Mouse (Mus musculus): ENCODE data around the gene Eml2.
A peak's percentile ranks its signal among the peaks of the same experiment; 100 is the strongest.

Gene Eml2

DNA sequence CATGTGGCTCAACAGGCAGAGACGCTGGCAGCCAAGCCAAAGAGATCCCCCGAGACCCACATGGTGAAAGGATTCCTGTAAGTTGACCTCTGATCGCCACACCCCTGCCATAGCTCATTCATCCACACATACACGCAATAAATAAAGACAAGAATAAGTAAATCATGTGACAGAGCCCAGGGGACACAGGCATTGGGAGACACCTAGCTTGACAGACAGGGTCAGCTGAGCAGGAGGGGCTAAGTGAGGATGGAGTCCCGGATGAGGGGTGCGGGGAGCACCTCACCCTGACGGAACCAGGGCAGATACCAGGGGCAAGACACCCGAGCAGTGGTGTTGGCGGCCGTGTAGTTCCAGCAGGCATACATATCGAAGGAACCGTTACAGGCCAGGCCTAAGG, 12.5 kb upstream of the Eml2 start:
- no peak for DNase-seq

DNA sequence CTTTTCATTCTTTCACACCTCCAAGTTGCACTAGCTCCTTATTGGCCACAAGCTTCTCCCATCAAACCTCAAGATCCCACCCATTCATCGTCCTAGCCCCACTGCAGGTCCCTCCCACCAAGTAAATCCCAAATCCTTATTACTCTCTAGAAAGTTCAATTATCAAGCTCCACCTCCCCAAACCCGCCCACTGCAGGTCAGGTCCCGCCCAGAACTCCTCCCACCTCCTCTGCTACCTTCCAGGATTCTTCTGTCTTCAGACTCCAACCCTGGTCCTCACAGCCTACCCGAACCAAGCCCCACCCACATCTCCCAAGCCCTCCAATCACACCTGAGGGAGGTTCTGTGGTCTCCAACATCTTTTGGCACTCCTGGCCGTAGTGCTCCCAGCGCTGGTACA, 12.0 kb upstream of the Eml2 start:
- no peak for DNase-seq

DNA sequence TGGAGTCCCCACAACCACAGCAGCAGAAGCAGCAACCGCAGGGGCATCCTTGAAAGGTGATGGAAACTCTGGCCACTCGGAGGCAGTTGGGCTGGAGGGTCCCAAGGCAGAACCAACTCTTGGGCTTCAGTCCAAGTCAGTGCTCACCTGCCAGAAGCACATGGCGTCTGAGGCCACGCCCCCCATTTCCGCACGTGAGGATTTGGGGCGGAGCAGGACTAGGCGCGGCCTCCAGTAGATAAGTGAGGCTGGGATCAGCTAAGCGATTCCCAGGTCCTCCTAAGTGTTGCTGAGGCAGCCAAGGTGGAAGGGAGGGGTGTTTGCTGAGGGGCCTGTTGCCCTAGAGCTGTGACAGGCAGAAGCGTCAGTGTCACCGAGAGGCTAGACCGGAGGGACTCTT, 11.2 kb upstream of the Eml2 start:
- DNase-seq = peak; percentile 36

DNA sequence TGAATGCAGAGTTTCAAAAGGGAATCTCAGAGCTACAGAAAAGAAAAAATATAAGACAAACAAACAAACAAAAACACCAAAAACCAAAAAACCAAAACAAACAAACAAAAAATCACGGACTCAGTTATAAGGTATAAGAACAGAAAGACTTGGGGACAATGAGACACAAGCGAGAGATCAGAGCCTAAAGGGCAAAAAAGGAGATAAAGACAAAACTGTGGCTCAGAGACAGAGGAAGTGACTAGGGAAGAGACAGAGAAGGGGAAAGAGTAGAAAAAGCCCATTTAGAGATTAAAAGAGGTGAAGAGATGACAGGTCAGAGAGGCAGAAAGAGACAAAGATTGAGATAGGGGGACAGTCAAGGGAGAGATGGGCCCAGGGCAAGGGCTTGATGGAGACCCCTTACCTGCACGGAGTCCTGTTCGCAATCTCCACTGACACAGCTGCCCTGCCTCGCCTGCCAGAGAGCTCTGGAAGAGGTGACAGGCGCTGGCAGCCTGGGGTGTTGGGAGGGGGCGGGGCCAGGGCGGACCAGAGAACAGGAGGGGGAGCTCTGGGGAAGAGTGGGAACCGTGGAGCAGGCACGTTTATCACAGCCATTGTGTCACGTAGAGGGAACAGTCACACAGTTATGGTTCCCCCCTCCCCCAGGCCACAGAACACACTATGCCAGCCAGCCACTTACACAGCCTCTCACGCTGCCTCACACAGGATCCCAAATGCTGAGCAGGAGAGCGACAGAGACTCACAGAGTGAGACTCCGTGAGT, 10.4 kb upstream of the Eml2 start, which contains the start of gene Gipr:
Gene Gipr (minus strand): TSS at position 472 of the 768 bp plus-strand sequence.
- no peak for DNase-seq

DNA sequence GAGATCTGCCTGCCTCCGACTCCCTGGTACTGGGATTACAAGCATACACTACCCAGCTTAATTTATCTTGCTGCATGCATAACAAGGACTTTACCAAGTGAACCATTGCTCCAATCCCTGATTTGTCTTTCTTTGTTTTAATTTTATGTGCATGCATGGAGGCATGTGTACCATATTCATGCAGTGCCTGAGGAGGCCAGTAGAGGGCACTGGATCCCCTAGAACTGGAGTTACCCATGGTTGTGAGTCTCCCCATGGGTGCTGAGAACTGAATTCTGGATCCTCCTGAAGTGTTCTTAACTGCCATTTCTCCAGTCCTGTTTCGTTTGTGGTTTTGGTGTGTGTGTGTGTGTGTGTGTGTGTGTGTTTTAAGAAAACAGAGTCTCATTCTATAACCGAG, 9.2 kb upstream of the Eml2 start:
- DNase-seq = no peak

DNA sequence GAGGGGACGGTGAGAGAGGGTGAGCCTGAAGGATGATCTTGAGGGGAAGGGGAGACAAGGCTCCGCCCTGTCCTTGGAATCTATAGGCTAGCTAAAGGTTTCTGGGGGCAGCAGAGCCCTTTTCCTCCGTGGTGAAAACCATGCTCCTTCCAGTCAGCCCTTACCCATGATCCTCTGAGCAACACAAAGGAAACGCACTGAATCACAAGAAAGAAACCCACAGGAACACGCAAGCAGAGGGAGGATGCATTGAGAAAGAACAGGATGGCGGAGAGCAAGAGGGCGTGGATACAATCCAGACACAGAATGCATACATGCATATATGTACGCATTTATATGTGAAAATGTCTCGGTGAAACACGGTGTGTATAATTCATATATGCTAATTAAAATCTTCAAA, 6.7 kb upstream of the Eml2 start:
- no peak for DNase-seq

DNA sequence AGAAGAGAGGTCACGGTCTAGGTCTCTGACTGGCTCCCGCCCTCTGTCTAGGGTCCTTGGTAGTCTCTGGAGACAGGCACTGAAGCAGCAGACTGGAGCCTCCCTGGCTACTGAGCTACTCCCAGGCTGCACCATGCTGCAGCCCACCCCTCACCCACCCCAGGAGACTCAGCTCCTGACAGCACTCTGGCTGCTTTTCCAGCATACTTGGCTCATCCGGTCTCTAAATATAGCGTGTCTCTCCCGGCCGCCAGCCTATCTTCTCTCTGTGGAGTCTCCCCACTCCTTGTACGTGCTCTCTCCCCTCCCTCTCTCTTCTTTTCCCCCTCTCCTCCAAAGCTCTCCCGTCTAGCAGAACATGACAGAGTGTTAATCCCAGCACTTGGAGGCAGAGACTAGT, 6.1 kb upstream of the Eml2 start:
- DNase-seq = no peak

DNA sequence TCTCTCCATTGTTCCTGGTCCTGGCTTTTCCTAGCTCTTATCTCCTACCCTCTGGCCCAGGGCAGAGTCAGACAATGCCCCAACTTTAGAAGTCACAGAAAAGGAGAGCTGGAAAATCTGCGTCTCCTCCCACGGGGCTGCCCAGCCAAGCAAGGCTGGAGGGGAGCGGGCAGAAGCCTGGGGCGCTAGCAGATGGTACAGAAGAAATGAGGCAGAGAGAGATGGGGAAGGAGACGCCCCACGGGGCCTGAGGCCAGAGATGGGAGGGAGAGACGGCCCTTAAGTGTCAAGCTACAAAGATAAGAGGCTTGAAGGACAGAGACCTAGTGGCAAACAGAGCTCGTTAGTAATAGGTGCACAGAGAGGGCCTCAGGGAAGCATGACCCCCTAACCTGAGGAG, 4.4 kb upstream of the Eml2 start:
- no peak for DNase-seq

DNA sequence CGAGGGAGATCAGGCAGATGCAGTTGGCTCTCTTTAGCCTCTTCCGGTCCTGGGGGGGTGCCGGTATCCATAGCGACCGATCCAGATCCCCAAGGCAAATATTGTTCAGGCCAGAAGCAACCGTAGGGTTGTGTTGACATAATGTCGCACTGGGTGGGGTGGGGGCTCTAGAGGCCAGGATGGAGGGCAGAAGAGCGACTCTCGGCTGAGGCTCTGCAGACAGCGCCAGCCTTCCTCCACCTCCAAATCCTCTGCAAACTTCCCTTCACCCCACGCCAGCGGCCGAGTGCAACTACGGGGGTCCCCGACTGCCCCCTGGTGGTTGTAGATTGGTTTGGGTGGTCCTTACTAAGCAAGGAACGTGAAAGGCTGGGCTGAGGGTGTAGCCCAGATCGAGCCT, 3.3 kb upstream of the Eml2 start:
- DNase-seq = peak; percentile 89

DNA sequence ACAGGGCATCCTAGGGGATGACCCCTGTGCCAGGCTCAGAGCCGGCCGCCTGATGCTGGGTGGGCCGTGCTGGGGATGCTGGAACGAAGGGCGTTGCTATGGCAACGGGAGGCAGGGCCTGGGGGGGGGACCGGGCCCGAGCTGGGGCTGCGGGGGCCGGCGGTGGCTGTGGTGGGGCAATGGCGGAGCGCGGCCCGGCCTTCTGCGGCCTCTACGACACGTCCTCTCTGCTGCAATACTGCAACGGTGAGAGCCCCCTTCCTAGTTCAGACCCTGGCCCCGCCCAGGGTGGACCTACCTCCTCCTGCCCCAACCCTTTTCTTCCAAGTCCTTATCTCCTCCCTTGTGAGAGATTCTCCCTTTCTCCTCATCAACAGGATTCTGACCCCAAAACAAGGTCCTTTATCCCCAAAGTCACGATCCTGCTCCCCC, 311 bp downstream of the Eml2 start:
- no peak for DNase-seq

DNA sequence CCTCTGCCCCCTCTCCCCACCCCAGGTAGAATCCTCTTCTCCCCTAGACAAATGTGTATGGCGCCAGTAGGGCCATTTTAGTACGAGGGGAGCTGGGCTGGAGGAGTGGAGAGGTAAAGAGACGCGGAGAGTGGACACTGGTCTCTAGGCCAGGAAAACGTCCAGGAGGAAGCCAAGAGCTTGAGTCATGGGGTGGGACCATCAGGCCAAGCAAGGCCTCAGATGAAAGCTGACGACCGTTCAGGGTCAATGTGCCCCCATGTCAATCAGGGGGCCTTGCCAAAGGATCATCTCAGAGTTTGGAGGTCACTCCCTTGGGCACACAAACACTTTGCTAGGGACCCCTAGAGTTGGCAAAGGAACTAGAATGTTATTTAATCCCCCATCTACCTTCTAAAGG, 995 bp downstream of the Eml2 start:
- no peak for DNase-seq

DNA sequence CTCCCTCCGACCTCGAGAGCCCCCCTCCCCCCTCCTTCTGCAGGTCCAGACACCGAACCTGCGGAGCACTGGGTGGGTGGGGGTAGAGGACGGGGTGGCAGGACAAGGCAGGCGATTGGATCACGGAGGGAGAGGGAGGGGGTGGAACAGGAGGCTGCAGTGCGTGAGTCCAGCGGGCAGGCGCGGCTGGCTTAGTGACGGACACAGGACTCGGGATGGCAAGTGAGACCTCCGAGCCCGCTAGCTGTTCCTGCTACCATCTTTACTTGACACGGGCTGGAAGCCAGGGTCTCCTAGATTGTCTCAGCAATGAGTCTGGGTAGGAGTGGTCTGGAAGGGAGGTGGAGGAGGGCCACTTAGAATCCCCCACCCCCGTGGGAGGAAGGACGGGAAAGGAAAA, 1.8 kb downstream of the Eml2 start:
- no peak for DNase-seq

DNA sequence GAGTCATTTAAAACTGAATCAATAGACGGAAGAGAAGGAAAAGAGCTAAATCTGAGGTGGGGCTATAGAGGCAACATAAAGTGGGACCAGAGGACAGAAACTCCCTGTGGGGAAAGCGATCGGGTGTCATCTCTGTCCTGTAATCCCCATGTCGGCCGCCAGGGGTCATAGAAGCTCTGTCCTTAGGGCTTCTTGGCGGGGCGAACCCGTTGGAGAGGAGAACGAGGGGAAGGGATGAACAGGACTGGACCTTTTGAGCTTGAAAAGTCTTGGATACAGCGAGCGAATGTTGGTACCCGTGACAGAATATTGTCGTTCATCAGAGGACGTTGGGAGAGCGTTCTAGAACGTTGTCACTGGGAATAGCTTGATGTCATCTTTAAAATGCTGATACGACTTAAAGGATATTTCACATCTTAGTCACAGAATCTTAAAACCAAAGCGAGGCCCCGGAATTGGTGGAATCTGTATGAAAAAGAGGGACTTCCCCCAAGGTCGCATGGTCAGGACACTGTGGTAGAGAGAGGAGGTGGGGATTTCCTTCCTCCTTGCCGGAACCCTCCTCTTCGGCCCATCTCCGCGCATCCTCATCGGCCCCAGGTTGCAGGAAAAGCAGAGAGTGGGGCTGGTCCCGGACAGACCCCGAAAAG, 2.3 kb downstream of the Eml2 start:
- DNase-seq = peak; percentile 84

DNA sequence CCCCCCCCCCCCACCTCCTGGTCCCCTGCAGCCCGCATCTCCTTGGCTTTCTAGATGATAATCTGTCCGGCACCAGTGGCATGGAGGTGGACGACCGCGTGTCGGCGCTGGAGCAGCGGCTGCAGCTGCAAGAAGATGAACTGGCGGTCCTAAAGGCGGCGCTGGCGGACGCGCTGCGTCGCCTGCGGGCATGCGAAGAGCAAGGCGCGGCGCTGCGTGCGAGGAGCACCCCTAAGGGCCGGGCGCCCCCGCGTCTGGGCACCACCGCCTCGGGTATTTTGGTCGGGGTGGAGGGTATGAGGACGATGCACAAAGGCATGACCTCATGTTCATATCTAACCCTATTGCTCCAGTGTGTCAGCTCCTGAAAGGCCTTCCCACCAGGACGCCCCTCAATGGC, 3.0 kb downstream of the Eml2 start:
- DNase-seq = peak; percentile 60

DNA sequence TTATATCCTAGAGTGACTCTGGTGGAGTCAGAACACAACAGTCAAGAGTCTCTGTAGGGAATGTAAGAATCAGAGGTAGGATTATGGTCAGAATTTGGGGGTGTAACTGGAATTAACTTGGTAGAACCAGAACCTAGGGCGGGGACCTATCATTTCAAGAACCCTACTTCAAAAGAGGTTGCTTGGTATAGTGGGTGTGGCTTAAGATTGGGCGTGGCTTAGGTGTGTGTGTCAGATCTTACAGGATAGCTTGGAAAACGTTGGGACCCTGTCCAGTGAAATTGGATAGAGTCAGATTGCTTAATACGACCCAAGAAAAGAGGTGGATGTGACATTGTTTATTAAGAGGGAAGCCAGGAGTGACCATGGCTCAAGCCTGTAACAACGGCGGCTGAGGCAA, 3.7 kb downstream of the Eml2 start:
- DNase-seq = no peak

DNA sequence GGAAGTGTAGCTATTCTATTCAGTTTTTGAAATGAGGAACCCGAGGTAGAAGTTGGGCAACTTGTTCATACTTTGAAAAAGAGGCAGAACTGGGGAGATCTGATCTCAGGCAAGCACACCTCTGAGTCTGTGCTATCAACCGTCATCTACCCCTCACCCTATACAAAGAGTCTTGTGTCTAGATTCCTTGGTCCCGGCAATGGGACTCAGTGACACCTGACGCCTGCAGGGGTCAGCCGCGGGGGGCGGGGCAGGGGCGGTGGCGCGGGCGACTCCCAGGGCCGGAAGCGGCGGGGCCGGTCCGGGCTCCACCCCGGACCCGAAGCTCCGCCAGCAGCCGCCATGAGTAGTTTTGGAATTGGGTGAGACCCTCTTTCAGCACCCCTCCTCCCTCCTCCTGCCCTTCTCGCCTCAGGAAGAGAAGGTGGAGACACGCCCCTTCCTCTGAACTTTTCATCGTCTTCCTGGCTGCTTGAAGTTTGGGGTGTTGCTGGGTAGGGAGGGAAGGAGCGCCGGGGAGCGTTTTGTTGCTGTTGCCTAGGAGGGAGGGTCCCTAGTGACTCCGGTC, 4.7 kb downstream of the Eml2 start:
- DNase-seq = peak; percentile 64

DNA sequence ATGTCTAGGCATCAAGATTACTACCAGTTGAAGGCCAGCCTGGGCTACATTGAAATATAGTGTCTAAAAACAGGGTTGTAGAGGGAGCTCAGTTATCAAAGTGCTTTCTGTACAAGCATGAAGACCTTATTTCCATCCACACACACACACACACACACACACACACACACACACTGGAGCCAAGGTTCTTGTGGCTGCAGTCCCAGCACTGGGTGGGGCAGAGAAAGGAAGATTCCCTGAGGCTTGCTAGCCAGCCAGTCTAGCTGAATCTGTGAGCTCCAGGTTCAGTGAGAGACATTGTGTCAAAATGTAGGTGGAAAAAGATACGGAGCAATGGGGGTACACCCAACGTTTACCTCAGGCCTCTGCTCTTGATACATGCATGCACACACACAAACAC, 8.0 kb downstream of the Eml2 start:
- DNase-seq = no peak

DNA sequence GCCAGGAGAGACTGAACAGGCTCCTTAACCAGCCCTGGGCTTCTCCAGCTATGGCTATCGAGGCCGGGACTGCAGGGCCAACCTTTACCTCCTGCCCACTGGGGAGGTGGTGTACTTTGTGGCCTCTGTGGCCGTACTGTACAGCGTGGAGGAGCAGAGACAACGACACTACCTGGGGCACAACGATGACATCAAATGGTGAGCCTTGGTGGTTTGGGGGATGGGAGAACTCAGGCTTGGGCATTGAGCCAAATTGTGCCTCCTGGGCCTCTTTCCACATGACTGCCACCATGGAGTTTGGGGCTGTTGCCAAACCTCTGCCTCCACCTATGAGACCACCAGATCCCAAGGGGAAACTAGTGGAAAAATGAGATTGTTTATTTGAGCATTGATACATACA, 8.5 kb downstream of the Eml2 start:
- no peak for DNase-seq

DNA sequence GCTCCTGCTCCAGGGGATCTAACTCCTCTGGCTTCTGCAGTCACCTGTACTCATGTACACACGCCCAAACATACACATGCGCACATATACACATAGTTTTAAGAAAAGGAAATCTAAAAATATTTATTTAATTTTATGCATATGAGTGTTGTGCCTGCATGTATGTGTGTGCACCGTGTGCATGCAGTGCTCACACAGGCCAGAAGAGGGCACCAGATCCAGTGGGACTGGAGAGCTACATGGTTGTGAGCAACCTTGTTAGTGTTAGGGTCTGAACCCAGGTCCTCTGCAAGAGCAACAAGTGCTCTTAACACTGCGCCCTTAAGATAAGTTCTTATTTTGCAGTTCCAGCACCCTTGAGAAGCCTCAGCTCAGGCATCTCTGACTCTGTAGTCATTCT, 18.5 kb downstream of the Eml2 start:
- no peak for DNase-seq

DNA sequence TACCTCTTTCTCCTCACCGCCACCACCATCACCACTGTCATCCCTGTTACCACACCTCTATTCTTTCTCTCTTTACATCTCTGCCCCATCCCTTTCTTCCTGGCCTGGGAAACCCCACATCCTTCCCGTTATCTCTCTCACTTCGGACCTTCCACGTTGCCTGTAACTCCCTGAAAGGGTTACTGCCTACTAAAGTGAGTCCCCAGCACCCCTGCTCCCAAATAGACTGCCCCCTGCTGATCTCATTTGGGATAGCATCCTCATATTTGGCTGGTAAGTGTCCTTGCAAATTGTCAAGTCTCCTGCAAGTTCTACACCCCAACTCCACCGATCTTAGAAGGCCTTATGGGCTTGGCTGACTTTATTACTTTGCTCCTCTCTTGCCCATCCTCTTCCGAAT, 20.5 kb downstream of the Eml2 start:
- peak; percentile 51 for DNase-seq

DNA sequence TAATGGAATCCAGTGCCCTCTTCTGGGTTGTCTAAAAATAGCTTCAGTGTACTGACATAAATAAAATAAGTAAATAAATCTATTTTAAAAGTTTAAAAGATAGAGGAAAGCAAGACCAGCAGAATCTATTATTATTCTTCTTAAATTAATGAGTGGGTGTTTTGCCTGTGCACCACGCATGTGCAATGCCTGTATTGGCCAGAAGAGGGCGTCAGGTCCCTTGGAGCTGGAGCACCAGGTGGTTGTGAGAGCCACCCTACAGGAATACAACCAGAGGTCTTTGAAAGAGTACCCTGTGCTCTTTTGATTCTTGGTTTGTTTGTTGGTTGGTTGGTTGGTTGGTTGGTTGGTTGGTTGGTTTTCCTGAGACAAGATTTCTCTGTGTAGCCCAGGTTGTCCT, 21.8 kb downstream of the Eml2 start:
- peak; percentile 49 for DNase-seq

DNA sequence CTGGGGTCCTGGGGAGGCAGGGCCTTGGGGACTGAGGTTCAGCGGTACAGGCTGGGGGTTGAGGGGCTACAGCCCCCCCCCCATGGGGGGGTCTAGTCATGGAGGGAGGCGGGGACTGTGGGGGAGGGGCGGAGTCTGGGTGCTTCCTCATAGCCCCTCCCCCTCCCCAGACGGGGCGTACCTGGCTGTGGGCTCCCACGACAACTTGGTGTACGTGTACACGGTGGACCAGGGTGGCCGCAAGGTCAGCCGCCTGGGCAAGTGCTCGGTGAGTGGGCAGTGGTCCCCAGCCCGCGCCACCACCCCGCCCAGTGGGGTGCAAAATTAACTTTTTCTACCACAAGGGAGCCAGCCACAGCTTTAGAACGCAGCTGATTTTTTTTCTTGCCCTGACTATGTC, 25.4 kb downstream of the Eml2 start:
- no peak for DNase-seq

DNA sequence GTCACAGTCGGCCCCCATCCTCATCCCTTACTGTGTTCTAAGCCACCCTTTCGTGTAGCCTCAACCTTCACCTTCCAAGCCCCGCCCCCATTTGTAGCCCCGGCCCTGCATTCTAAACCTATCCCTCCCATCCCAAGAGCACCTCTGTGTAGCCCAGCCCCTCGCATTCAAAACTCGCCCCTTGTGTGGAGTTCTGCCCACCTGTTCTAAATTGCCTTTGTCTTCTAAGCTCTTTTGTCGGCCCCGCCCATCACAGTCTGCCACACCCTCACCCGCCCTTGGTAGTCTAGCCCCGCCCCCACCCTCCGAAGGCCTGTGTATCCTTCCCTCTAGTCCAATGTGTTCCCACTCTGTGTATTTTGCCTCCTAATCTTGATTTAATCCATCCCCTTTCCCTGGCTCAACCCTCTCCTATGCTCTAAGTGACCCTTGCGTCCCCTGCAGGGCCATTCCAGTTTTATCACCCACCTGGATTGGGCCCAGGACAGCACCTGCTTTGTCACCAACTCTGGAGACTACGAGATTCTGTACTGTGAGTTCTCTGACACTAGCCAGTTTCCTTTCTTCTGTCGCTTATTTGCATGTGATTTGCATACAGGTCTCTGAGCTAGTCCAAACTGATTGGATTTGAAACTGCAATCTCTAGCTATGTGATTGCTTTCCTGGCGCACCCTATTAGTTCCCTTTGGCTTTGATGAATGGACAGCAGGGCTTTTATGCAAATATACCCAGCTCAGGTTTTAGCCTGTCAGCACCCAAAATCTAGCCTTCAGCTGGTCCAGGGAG, 26.0 kb downstream of the Eml2 start:
- DNase-seq = no peak

All from thymus, postnatal 25 days (tissue).